Mouse (Mus musculus) CD4-positive, CD25-positive, alpha-beta regulatory T cell, adult 2 months (primary cell): ENCODE results near the gene Ahdc1.

Experiments
- DNase-seq: peaks from one replicate; pipeline ENCODE4 v3.0.0-alpha.2; 2012; ENCODE audit warnings: low read depth, low spot score

Ahdc1 gene

GRCm38 (mm10) chr4:133078947-133079346 is 67.9 kb downstream of the Ahdc1 start:
- peak; percentile 76 for DNase-seq

- peak; percentile 57 for DNase-seq
Measured at GRCm38 (mm10) chr4:133079416-133080113, 68.5 kb downstream of the Ahdc1 start.

GRCm38 (mm10) chr4:133080862-133081261 is 69.8 kb downstream of the Ahdc1 start:
- no peak for DNase-seq

GRCm38 (mm10) chr4:133082216-133082773 is 71.2 kb downstream of the Ahdc1 start:
- DNase-seq = no peak

GRCm38 (mm10) chr4:133083991-133084861 is 73.2 kb downstream of the Ahdc1 start:
- DNase-seq = peak; percentile 31

DNA sequence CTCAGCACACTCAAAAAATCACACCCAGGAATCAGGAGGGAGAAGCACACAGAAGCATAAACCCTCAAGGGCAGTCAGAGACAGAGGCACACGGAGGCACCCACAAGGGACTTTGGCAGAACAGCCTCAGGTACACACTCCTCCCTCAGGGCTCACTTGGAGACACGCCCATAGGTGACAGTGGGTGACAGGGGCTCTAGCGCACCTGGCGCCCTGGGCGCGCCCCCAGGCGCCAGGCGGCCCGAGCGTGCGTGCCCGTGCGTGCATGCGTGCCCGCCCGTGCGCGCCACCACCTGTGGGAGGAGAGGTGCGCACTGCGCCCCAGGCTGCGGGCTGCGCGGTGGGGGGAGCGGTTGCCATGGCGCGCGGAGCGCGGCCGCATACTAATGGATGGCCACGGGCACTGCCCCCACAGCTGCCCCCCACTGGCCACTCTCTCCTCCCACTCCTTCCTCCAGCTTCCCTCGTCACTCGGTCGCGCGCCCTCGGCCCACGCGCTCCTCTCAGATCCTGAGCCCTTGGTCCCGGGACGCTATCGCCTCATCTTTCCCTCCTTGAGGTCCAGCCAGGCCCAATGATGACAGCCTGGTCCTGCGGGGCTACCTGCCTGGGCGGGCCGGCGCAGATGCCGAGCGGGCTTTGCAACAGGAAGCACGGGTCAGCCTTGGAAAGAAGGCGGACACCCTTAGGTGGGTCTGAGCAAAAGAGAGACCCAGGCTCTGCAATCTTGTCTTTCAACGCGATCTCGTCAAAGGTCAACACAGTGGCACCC is 74.1 kb downstream of the Ahdc1 start:
- DNase-seq = peak; percentile 81

DNA sequence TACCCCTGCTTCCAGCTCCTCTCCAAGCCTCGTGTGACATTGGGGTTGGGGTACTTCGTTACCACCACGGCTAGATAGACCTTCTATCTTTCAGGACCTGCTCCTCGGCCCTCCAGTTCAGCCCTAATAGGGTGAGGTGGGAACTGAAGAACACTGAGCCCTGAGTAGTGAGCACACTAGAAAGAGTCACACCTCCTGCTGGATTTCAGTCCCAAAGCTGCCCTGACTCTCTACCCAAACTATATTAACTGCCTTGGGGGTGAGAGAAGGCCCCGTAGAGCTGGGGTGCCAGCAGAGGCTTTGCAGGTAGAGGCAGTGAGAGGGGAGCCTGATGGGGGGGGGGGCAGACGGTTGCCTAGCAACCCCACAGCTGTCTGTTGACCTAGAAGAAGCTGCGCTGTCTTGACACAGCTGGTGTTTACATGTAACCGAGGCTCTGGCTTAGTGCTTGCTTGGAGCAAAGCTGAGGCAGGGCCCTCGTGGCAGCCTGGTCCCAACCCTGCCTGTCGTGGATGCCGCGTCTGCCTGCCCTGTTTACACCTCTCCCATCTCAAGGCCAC is 74.8 kb downstream of the Ahdc1 start:
- DNase-seq = peak; percentile 79

DNA sequence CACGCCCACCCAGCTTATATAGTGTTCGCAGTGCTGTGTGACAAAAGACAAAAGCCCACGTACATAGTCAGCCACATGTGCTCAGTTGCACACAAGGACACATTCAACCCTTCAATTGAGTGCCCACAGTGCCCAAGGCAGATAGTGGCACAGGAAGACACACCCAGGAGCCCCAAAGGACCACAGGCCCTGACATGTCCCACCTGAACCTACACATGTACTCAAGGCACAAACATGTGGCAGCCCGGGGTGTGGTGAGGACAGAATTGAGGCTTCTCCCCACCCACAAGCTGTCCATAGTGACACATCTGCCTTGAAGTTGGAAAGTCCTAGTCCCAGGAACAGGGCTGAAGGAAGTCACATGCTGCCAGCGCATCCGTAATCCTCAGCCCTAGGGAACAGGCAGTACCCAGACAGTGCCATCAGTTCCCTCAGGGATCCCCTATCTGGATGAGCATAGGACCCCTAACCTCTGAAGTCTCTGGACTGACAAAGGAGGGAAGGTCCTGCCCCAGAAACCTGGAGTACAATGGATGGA is 76.2 kb downstream of the Ahdc1 start:
- peak; percentile 31 for DNase-seq

DNA sequence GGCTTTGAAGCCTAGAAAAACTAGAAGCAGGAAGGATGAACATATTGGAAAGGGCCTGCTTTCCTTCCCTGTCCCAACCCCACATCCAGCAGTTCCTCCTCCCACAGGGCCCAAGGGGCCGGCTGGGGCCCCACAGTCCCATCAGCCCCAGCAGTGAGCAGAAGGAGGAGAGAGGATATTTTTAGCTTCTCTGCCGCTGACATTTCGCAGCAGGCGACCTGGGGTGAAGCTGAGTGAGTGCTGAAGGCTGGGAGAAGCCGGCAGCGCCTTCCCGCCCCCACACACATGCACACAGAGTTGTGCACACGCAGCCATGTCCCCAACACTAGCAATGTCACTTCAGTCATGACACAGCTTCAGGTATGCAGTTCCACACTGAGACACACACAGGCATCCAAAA is 76.8 kb downstream of the Ahdc1 start:
- DNase-seq = peak; percentile 67

GRCm38 (mm10) chr4:133089319-133089718 is 78.3 kb downstream of the Ahdc1 start:
- DNase-seq = no peak

DNA sequence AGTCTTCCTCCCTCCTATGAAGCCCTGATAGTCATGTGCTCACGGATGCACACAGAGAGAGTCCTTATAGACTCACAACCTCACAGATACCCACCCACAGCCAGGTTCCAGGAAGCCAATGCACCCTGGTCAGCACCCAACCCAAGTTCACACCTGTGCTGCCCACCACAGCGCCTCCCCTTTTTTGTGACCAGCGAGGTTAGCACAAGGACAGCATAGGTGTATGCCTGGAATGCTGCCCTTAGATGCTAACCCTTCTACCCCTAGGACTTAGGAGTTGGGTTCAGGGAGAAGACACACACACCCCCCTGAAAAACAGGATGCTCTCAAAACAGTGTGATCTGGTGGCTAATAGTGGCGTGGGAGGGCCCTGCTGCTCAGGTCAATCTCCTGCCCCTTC is 78.7 kb downstream of the Ahdc1 start:
- no peak for DNase-seq

- no peak for DNase-seq
Measured at GRCm38 (mm10) chr4:133090276-133090719, 79.2 kb downstream of the Ahdc1 start.

- DNase-seq = peak; percentile 64
Measured at GRCm38 (mm10) chr4:133090720-133091458, 79.8 kb downstream of the Ahdc1 start.

GRCm38 (mm10) chr4:133091459-133091785 is 80.4 kb downstream of the Ahdc1 start:
- DNase-seq = no peak

- peak; percentile 79 for DNase-seq
Measured at GRCm38 (mm10) chr4:133092453-133092901, 81.4 kb downstream of the Ahdc1 start.

GRCm38 (mm10) chr4:133093056-133093455 is 82.0 kb downstream of the Ahdc1 start:
- no peak for DNase-seq

- DNase-seq = no peak
Measured at GRCm38 (mm10) chr4:133093481-133094033, 82.5 kb downstream of the Ahdc1 start.

GRCm38 (mm10) chr4:133094255-133094654 is 83.2 kb downstream of the Ahdc1 start:
- DNase-seq = no peak

- peak; percentile 73 for DNase-seq
Measured at GRCm38 (mm10) chr4:133094936-133095733, 84.1 kb downstream of the Ahdc1 start.
